Mouse (Mus musculus): ENCODE measurements around the gene Xrra1. TPM values are rescaled to one million over a fixed set of nuclear protein-coding genes. Genes with fewer than 3 reads are reported as not detected.

Gene Xrra1
- polyA plus RNA-seq, 1 experiment from 2014 or later: 0.46 TPM

DNA sequence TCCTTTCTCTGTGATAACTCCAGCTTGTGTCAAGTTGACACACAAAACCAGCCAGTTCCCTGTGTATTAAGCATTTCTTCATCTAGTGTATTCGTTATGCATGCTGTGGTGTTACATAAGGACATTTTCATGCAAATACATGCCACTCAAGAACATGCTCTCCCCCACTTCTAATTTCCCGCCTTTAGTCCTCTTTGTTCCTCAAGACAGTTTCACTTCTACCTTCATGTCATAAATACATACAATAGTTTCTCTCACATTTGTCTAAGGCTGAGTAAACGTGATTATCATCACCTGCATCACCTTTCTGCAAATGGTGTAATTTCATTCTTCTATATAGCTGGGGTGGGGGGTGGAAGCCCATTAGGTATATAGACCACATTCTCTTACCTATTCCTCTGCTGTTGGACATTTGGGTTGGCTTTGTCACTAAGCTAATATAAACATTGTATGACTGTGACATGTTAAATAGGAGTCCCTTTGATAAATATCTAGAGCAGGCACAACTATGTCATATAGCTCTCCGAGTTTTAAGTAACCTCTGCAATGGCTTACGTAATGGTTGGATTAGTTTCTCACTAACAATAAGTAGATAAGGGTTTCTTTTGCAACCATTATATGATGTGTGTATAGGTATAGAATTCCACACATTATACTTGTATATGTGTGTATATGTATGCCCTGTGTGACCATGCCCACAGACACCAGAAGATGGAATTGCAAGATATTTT lies 25.6 kb upstream of the Xrra1 start:
- 84% methylated on average over 5 of the region's 5 CpGs for WGBS
- no peaks in the 10 kb centered on the region for H3K9me3 ChIP-seq
- no peaks in the 10 kb centered on the region for H3K27me3 ChIP-seq (replicated peaks; ENCODE audit: low read depth, poor library complexity, severe bottlenecking)
- no peak for DNase-seq (ENCODE audit: low spot score)
- no peak overlapping the region for H3K4me3 ChIP-seq
- H3K27ac ChIP-seq (replicated peaks): no peak overlapping the region
- peaks cover 30% of the 10 kb centered on the region for H3K36me3 ChIP-seq (replicated peaks)
- H3K4me1 ChIP-seq: peaks cover 8% of the 10 kb centered on the region

DNA sequence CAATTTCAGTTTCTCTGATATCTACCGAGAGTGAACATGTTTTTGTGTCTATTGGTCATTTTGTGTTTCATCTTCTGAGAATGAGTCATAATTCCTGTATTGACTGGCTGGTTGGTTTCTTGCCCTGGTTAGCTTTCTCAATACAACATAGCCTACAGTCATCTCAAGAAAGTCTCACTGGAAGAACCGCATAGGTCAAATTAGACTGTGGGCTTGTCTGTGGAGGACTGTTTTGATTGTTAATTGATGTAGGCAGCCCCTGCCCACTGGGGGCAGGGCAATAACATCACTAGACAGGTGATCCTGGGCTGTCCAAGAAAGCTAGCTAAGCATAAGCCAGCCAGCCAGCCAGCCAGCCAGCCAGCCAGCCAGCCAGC lies 25.1 kb upstream of the Xrra1 start:
- Histone ChIP-seq H3K27ac (replicated peaks) (no peak overlapping the region), H3K27me3 (replicated peaks; ENCODE audit: low read depth, poor library complexity, severe bottlenecking) (no peaks in the 10 kb centered on the region)
- 92% methylated on average over 2 of the region's 2 CpGs for WGBS

DNA sequence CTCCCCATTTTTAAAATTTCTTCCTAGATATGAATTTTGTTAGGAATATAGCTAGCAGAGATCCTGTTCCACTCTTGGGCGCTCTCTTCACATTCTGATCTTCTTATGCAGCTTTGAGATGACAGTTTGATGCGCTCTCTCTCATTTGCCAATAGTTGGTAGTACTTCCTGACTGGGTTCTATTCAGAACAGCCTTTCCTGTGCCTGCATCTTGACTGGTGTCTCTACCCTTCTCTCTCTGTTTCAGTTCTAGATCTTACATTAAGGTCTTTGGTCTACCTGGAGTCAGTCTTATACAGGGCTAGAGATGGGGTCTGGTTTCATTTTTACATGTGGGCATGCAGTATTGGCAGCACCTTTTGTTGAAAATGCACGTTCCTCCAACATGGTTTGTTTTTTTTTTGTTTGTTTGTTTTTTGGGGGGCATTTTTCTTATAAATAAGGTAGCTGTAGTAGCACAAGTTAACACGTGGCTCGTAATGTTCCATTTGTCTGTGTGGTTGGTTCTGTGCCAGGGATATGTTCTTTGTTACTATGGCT lies 24.5 kb upstream of the Xrra1 start:
- Histone ChIP-seq H3K9me3 (no peaks in the 10 kb centered on the region), H3K4me1 (peaks cover 3% of the 10 kb centered on the region; the same call in 1 of the 2 replicates), H3K4me3 (no peak overlapping the region), H3K36me3 (replicated peaks) (peaks cover 41% of the 10 kb centered on the region), H3K27me3 (replicated peaks; ENCODE audit: low read depth, poor library complexity, severe bottlenecking) (no peaks in the 10 kb centered on the region), H3K27ac (replicated peaks) (no peak overlapping the region)
- WGBS: 89% methylated on average over 5 of the region's 5 CpGs
- DNase-seq (ENCODE audit: low spot score): no peak

More for the DNA sequence above, 25.1 kb upstream of the Xrra1 start:
- no peak for DNase-seq (ENCODE audit: low spot score)
- no peaks in the 10 kb centered on the region for H3K9me3 ChIP-seq
- H3K4me3 ChIP-seq: no peak overlapping the region
- H3K4me1 ChIP-seq: peaks cover 3% of the 10 kb centered on the region; the same call in 1 of the 2 replicates
- peaks cover 36% of the 10 kb centered on the region for H3K36me3 ChIP-seq (replicated peaks)

DNA sequence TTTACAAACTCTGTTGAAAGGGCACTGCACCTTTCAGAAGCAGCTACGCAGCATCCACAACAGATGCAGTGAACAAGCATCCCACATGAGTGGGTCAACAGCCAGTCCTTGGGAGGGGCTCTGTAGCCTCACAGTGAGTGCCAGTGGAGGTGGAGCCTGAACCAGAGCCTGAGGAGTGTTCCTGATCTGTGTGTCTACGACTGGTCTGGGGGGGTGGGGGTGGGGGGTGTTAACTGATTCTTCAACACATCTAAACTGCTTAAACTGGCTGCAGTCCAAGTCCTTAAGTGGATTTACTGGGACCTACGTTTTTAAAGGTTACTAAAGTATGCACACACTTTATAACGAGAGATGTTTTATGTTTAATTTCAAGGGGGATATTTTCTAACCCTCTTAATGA lies 22.1 kb upstream of the Xrra1 start:
- no peak for DNase-seq (ENCODE audit: low spot score)
- peaks cover 3% of the 10 kb centered on the region; the same call in 1 of the 2 replicates for H3K4me1 ChIP-seq
- no peak overlapping the region for H3K27ac ChIP-seq (replicated peaks)

DNA sequence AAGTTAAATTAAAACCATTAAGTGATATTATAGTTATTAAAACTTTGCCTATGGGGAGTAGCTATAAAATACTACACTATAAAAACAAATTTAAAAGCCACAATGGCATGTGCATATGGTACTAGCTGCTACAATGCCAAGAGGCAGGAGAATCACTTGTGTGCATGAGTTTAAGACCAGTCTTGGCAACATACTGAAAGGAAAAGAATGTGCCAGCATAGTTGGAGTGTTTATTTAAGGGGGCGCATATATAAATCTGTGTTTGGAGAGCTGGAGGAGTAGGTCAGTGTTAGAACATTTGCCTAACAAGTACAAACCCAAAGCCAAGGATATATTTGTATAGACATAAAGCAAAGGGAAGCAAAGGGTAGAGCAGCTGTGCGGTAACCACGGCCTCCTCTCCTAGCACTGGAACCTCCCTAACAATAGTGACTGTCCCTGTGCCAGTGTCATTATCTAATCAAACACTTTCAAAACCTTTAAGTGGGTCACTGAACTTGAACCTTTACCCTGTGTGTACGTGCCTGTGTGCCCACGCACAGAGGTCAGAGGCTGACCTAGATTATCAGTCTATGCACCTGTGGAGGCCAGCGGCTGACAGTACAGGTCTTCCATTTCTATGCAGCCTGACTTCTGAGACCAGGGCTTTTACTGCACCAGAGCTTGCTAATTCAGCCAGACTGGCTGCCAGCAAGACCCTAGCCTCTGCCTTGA lies 21.4 kb upstream of the Xrra1 start:
- H3K36me3 ChIP-seq (replicated peaks): peaks cover 73% of the 10 kb centered on the region
- WGBS: 91% methylated on average over 6 of the region's 6 CpGs

More for the DNA sequence above, 22.1 kb upstream of the Xrra1 start:
- Histone ChIP-seq H3K36me3 (replicated peaks) (peaks cover 65% of the 10 kb centered on the region), H3K9me3 (no peaks in the 10 kb centered on the region), H3K4me3 (no peak overlapping the region), H3K27me3 (replicated peaks; ENCODE audit: low read depth, poor library complexity, severe bottlenecking) (no peaks in the 10 kb centered on the region)
- 76% methylated on average over 4 of the region's 4 CpGs for WGBS

DNA sequence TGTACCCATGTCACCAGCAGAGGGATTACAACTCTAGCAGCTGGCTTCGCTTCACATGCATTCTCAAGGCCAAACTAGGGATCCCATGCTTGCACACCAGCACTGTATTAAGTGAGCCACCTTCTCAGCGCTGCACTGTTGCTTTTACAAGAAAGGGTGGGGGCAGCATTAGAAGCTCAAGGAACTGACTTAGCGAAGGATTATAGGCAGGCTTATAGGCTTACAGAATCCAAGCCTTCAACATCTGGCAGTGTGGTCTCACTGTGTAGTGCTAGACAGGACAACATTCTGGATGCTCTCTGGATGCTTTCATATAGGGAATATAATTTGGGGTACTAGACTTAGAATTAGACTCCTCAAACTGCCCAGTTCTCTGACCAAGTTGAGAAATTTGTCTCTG lies 20.7 kb upstream of the Xrra1 start:
- Histone ChIP-seq H3K4me3 (no peak overlapping the region), H3K9me3 (no peaks in the 10 kb centered on the region), H3K27me3 (replicated peaks; ENCODE audit: low read depth, poor library complexity, severe bottlenecking) (no peaks in the 10 kb centered on the region), H3K36me3 (replicated peaks) (peaks cover 80% of the 10 kb centered on the region), H3K27ac (replicated peaks) (no peak overlapping the region), H3K4me1 (peaks cover 3% of the 10 kb centered on the region; the same call in 1 of the 2 replicates)
- WGBS: 91% methylated on average over 3 of the region's 3 CpGs
- DNase-seq (ENCODE audit: low spot score): no peak

More for the DNA sequence above, 21.4 kb upstream of the Xrra1 start:
- H3K27ac ChIP-seq (replicated peaks): no peak overlapping the region
- DNase-seq (ENCODE audit: low spot score): no peak
- H3K4me1 ChIP-seq: peaks cover 3% of the 10 kb centered on the region; the same call in 1 of the 2 replicates
- H3K4me3 ChIP-seq: no peak overlapping the region
- H3K9me3 ChIP-seq: no peaks in the 10 kb centered on the region
- no peaks in the 10 kb centered on the region for H3K27me3 ChIP-seq (replicated peaks; ENCODE audit: low read depth, poor library complexity, severe bottlenecking)

DNA sequence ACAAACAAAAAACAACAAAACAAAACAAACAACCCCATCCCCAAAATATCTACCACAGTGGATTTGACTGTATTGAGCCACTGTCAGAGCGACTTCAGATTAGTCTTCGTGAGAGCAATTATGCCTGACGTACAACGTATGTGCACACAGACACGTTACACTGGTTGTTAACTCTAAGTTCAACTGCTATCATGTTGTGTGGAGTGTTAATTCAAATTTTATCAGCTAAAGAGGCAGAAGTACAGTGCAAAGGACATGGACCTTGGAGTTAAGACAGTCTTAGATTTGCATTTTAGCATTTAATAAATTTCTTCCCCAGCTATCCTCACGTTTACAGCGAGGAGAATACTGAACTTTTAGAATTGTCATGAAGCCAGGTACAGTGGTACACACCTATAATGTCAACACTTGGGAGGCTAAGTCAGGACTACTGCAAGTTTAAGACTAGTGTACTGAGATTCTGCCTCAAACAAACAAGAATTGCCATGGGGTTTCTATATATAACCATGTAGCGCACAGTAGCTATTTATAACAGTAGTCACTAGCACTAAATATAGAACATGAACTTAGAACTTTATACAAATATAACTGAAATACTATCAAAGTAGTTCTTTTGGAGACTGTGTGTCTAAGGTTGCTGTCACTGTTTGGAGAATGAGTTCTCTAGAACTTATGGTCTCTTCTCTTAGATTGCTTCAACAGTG lies 13.2 kb upstream of the Xrra1 start:
- DNase-seq (ENCODE audit: low spot score): no peak
- Histone ChIP-seq H3K27me3 (replicated peaks; ENCODE audit: low read depth, poor library complexity, severe bottlenecking) (no peaks in the 10 kb centered on the region), H3K4me3 (no peak overlapping the region), H3K9me3 (no peaks in the 10 kb centered on the region), H3K27ac (replicated peaks) (no peak overlapping the region), H3K4me1 (no peaks in the 10 kb centered on the region), H3K36me3 (replicated peaks) (peaks cover 93% of the 10 kb centered on the region)
- 97% methylated on average over 8 of the region's 8 CpGs for WGBS

DNA sequence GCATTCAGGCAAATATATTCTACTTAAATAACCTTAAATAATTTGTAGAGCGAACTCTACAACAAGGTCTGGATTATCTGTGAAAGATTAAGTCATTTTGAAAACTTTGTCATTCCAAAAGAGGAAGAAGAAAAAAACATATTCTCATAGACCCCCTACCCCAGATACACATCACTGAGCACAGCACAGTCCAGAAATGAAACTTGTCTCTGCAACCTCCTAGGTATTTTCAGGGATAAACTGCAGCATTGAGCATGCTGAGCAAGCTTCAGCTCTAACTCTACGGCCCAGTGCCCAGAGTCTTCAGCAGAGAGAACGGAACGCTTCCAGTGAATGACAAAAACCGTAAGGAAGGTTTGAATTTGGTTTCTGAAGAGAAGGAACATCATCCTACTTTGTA lies 8.4 kb upstream of the Xrra1 start:
- Histone ChIP-seq H3K27ac (replicated peaks) (no peak overlapping the region), H3K36me3 (replicated peaks) (peaks cover 94% of the 10 kb centered on the region), H3K9me3 (no peaks in the 10 kb centered on the region), H3K4me1 (no peaks in the 10 kb centered on the region), H3K4me3 (no peak overlapping the region), H3K27me3 (replicated peaks; ENCODE audit: low read depth, poor library complexity, severe bottlenecking) (no peaks in the 10 kb centered on the region)
- WGBS: 93% methylated on average over 5 of the region's 5 CpGs
- DNase-seq (ENCODE audit: low spot score): no peak

DNA sequence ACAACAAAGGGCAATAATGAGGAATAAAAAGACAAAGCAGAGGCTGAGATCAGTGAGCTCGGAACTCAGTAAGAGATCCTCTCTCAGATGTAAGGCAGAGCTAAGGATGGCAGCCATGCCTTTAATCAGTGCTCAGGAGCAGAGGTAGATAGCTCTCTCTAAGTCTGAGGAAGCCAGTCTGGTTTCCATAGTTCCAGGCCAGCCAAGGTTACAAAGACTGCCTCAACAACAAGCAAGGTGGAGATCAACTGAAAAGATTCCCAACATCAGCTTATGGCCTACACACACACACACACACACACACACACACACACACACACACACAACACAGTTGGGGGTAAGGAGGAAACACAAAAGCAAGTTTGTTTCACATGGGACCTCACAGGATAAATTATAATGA lies 7.8 kb upstream of the Xrra1 start:
- 91% methylated on average over 1 of the region's 1 CpGs for WGBS
- H3K27ac ChIP-seq (replicated peaks): no peak overlapping the region
- no peak overlapping the region for H3K4me3 ChIP-seq

DNA sequence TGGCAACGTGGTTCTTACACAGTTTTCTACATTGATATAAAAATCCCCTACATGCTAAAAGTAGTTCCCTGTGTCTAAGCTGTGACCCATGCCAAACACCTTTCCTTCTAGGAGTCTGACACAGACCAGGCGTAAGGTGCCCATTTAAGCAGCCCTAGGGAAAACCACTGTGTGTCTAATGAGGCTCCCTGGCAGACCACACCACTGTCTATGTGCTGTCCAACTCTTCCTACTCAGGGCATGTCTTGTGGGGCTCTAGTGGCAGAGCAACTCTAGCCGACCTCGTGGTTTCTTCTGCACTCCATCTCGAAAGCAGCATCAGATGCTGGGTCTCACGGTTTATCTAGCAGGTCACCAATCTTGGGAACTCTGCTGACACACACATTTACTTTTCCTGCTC lies 7.3 kb upstream of the Xrra1 start:
- Histone ChIP-seq H3K27me3 (replicated peaks; ENCODE audit: low read depth, poor library complexity, severe bottlenecking) (no peaks in the 10 kb centered on the region), H3K9me3 (no peaks in the 10 kb centered on the region), H3K36me3 (replicated peaks) (peaks cover 94% of the 10 kb centered on the region), H3K4me1 (peaks cover 4% of the 10 kb centered on the region), H3K27ac (replicated peaks) (no peak overlapping the region), H3K4me3 (no peak overlapping the region)
- DNase-seq (ENCODE audit: low spot score): no peak
- 91% methylated on average over 6 of the region's 6 CpGs for WGBS

More for the DNA sequence above, 7.8 kb upstream of the Xrra1 start:
- no peaks in the 10 kb centered on the region for H3K9me3 ChIP-seq
- H3K4me1 ChIP-seq: no peaks in the 10 kb centered on the region
- no peaks in the 10 kb centered on the region for H3K27me3 ChIP-seq (replicated peaks; ENCODE audit: low read depth, poor library complexity, severe bottlenecking)
- DNase-seq (ENCODE audit: low spot score): no peak
- H3K36me3 ChIP-seq (replicated peaks): peaks cover 94% of the 10 kb centered on the region

DNA sequence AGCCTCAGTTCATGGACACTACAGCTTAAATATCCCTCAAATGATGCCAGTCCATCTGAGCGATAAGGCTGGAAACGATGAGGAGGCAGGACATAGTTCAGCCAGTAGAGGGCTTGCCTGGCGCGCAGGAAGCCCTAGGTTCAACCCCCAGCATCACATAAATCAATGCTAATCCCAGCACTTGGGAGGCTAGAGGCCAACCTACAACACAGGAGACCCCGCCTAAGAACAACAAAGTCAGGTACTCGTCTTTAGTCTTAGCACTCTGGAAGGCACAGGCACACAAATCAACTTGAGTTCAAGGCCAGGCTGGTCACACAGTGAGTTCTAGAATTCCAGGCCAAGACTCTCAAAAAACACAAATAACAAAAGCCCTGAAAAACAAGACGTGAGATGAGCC lies 5.6 kb upstream of the Xrra1 start:
- Histone ChIP-seq H3K4me1 (peaks cover 18% of the 10 kb centered on the region), H3K27ac (replicated peaks) (no peak overlapping the region), H3K27me3 (replicated peaks; ENCODE audit: low read depth, poor library complexity, severe bottlenecking) (no peaks in the 10 kb centered on the region), H3K9me3 (no peaks in the 10 kb centered on the region), H3K36me3 (replicated peaks) (peaks cover 79% of the 10 kb centered on the region), H3K4me3 (no peak overlapping the region)
- 91% methylated on average over 7 of the region's 7 CpGs for WGBS
- DNase-seq (ENCODE audit: low spot score): no peak

DNA sequence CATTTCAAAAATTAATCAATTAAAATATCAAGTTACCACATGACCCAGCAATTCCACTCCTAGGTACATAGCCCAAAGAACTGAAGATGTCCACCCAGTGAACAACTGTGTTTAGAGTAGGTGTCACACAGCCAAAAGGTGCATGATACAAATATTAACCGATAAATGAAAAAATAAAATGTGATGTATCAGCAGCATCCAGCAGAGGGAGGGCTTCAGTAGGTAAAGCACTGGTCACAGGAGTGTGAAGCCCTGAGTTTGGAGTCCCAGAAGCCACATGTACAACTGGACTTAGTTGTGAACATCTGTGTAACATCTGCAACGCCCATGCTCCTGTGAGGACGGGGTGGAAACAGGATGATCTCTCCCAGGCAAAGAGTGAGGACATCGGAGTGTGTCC lies 4.6 kb upstream of the Xrra1 start:
- 83% methylated on average over 4 of the region's 4 CpGs for WGBS
- H3K9me3 ChIP-seq: no peaks in the 10 kb centered on the region
- H3K4me3 ChIP-seq: no peak overlapping the region
- DNase-seq (ENCODE audit: low spot score): no peak
- no peak overlapping the region for H3K27ac ChIP-seq (replicated peaks)
- H3K27me3 ChIP-seq (replicated peaks; ENCODE audit: low read depth, poor library complexity, severe bottlenecking): no peaks in the 10 kb centered on the region
- H3K4me1 ChIP-seq: peaks cover 21% of the 10 kb centered on the region
- H3K36me3 ChIP-seq (replicated peaks): peaks cover 70% of the 10 kb centered on the region

All from embryonic facial prominence, embryonic 10.5 days (tissue).